Mouse (Mus musculus) forebrain, embryonic 16.5 days (tissue): Measurements from ENCODE around the gene Npepps. TPM values are rescaled to one million over a fixed set of nuclear protein-coding genes. Genes with fewer than 3 reads are reported as not detected.

Experiments
- polyA plus RNA-seq: library from polyadenylated mRNA; unstranded; fragments of >200 nt; fragmentation: Nextera tagmentation; extraction: Ambion mirVana; gene quantifications from 2 replicates; pipeline ENCODE4 v1.2.1, GENCODE M21; 2015

Gene Npepps
- polyA plus RNA-seq, 1 experiment from 2014 or later: 157 TPM

Other genes with a start within 250 kb of the Npepps start
- 3.0 and 3.1 TPM in 2 replicates for gene Lrrc46, start 239.2 kb downstream of the Npepps start, polyA plus RNA-seq
- gene Mrpl10, start 239.1 kb downstream of the Npepps start, polyA plus RNA-seq: 54.3 and 56.2 TPM in 2 replicates
- gene Osbpl7, start 230.0 kb downstream of the Npepps start, polyA plus RNA-seq: 11.0 and 13.1 TPM in 2 replicates
- 0.35 and 0.38 TPM in 2 replicates for gene Tbx21, start 165.3 kb downstream of the Npepps start, polyA plus RNA-seq
- gene Tbkbp1, start 129.1 kb downstream of the Npepps start, polyA plus RNA-seq: 5.7 and 6.0 TPM in 2 replicates
- gene Kpnb1, start 92.8 kb downstream of the Npepps start, polyA plus RNA-seq: 39.0 and 40.6 TPM in 2 replicates
- gene Mrpl45, start 35.1 kb upstream of the Npepps start, polyA plus RNA-seq: 40.2 and 42.0 TPM in 2 replicates
- 0.16 and 0.19 TPM in 2 replicates for gene Gpr179, start 71.4 kb upstream of the Npepps start, polyA plus RNA-seq
- gene Socs7, start 81.9 kb upstream of the Npepps start, polyA plus RNA-seq: 10.7 and 11.5 TPM in 2 replicates
- 6.9 and 7.5 TPM in 2 replicates for gene Arhgap23, start 134.9 kb upstream of the Npepps start, polyA plus RNA-seq
- 0.29 and 1.2 TPM in 2 replicates for gene 4933428G20Rik, start 219.7 kb upstream of the Npepps start, polyA plus RNA-seq